Mouse (Mus musculus) megakaryocyte, embryonic 14.5 days (primary cell): ENCODE measurements at regions not wholly inside any gene's neighbourhood (a gene's known extent, or its start where the extent isn't known, plus 50 kb on each side); places are given as distances from the start of the nearest gene placed in this dataset.

Source experiments
- FLI1 ChIP-seq: IDR thresholded peaks from 2 replicates; pipeline ENCODE4 v1.6.1; 2012; ENCODE audit warnings: low read length, inconsistent platforms, mixed read lengths
- GATA1 ChIP-seq: IDR thresholded peaks from 3 replicates; pipeline ENCODE4 v1.6.1; 2012; ENCODE audit warnings: mixed read lengths, low read length, inconsistent platforms, borderline replicate concordance

- TF ChIP-seq GATA1 (no peak), FLI1 (no peak)
These were observed 596.3 kb upstream of the Pkn2 start for GRCm38 (mm10) chr3:143477916-143478610.
